ENCODE assay signal across 16 mouse cellular contexts in the genomic region with DNA sequence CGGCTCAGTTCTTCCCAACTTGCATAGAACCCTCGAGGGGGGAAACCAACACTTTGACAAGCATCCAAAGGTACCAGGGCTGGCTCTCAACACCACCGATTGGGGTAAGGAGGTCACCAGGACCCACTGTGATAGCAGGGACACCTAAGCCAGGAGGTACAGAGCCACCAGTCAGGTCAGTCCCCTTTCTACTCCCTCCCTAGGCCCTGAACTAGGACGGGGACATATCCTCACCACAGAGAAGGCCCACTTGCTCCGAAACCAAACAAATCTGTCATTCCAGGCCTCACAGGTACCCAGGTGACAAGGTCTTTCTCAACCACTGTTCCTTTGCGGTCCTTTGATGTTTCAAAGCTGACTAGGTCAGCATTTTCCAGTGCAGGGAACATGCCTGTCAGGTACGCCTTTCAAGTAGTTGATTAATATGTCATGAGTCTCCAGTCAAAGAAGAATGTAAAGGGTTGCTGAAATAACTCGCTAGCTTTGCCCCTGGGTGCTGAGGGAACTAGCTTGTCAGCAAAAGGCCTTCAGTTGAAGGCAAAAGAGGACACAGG.
DNase-seq lines count a peak whose midpoint lies in the region; ATAC-seq and TF ChIP-seq lines count a peak whose summit lies in the region.
"Had no signal": no experiment of that assay in that cellular context is flagged by ENCODE, and none has a peak within 500 bp of the region (broad histone marks: within the 10 kb centered on the region; RNA-seq: fewer than 3 reads in every experiment).

No protein-coding gene starts in this region.

- H3K4me3 ChIP-seq in gastrocnemius, adult 2 months = no peak overlapping the region
- H3K4me3 ChIP-seq in kidney, embryonic 15.5 days (replicated peaks) = no peak overlapping the region
- H3K4me3 ChIP-seq in embryonic facial prominence, embryonic 10.5 days = no peak overlapping the region
- no peak overlapping the region for H3K4me3 ChIP-seq in limb, embryonic 14.5 days (replicated peaks; ENCODE audit: low read length)
- no peak overlapping the region for H3K4me3 ChIP-seq in thymus, adult 2 months (ENCODE audit: control insufficient read depth, insufficient read depth, low read length)
- H3K4me3 ChIP-seq: forebrain, embryonic 12.5 days had no signal

- intact Hi-C loops in gastrocnemius, adult 2 months (cut with DNase I) = no loop called here

- no peaks in the 10 kb centered on the region for H3K27me3 ChIP-seq in kidney, embryonic 15.5 days
- H3K27me3 ChIP-seq in embryonic facial prominence, embryonic 10.5 days (replicated peaks; ENCODE audit: low read depth, poor library complexity, severe bottlenecking) = no peaks in the 10 kb centered on the region
- no peaks in the 10 kb centered on the region for H3K27me3 ChIP-seq in limb, embryonic 14.5 days (ENCODE audit: control insufficient read depth, insufficient read depth, low read length)
- H3K27me3 ChIP-seq in thymus, adult 2 months (ENCODE audit: control insufficient read depth, insufficient read depth, low read length) = no peaks in the 10 kb centered on the region
- H3K27me3 ChIP-seq: forebrain, embryonic 12.5 days had no signal

- WGBS in kidney, embryonic 15.5 days = 68% methylated on average over 8 of the region's 8 CpGs
- 85% methylated on average over 8 of the region's 8 CpGs for WGBS in embryonic facial prominence, embryonic 10.5 days
- 72% methylated on average over 8 of the region's 8 CpGs for WGBS in limb, embryonic 14.5 days
- 89% methylated on average over 8 of the region's 8 CpGs for WGBS in thymus, adult 2 months

- TF ChIP-seq POLR2A in limb, embryonic 14.5 days (IDR thresholded peaks at IDR 0.05; ENCODE audit: borderline replicate concordance, extremely low read depth, insufficient read depth, insufficient read length) = no peak
- no peak for TF ChIP-seq POLR2A in thymus, adult 2 months (IDR thresholded peaks at IDR 0.05; ENCODE audit: control insufficient read depth, extremely low read depth, insufficient read depth, low read length, poor library complexity)

- H3K27ac ChIP-seq in gastrocnemius, adult 2 months = peak overlapping the region; percentile 17; the same call in 1 of the 2 replicates
- peak overlapping the region; percentile 77 for H3K27ac ChIP-seq in kidney, embryonic 15.5 days
- H3K27ac ChIP-seq in embryonic facial prominence, embryonic 10.5 days (replicated peaks) = peak overlapping the region; percentile 76
- H3K27ac ChIP-seq in limb, embryonic 14.5 days (replicated peaks; ENCODE audit: low read depth, low read length) = 0 out of 2 replicates have a peak overlapping the region, but pooled peaks have one; percentile 11
- H3K27ac ChIP-seq in thymus, adult 2 months (ENCODE audit: control insufficient read depth, insufficient read depth, low read length) = no peak overlapping the region
- H3K27ac ChIP-seq: forebrain, embryonic 12.5 days; macrophage had no signal

- no peaks in the 10 kb centered on the region for H3K9me3 ChIP-seq in kidney, embryonic 15.5 days (replicated peaks)
- no peaks in the 10 kb centered on the region for H3K9me3 ChIP-seq in embryonic facial prominence, embryonic 10.5 days
- no peaks in the 10 kb centered on the region for H3K9me3 ChIP-seq in limb, embryonic 14.5 days (ENCODE audit: control insufficient read depth, low read length)
- H3K9me3 ChIP-seq: forebrain, embryonic 12.5 days; G1E had no signal

- H3K9ac ChIP-seq in kidney, embryonic 15.5 days = no peak overlapping the region
- no peak overlapping the region for H3K9ac ChIP-seq in limb, embryonic 14.5 days (ENCODE audit: low read depth, low read length, severe bottlenecking)
- H3K9ac ChIP-seq: forebrain, embryonic 12.5 days had no signal

- H3K36me3 ChIP-seq in kidney, embryonic 15.5 days = no peaks in the 10 kb centered on the region
- no peaks in the 10 kb centered on the region for H3K36me3 ChIP-seq in embryonic facial prominence, embryonic 10.5 days (replicated peaks)
- no peaks in the 10 kb centered on the region for H3K36me3 ChIP-seq in limb, embryonic 14.5 days (ENCODE audit: control insufficient read depth, insufficient read depth, low read length)
- H3K36me3 ChIP-seq in thymus, adult 2 months (ENCODE audit: control insufficient read depth, insufficient read depth, low read length) = no peaks in the 10 kb centered on the region
- H3K36me3 ChIP-seq: forebrain, embryonic 12.5 days; G1E had no signal

- no peak overlapping the region for H3K4me2 ChIP-seq in kidney, embryonic 15.5 days
- H3K4me2 ChIP-seq in limb, embryonic 14.5 days (replicated peaks; ENCODE audit: low read depth, low read length, severe bottlenecking) = no peak overlapping the region
- H3K4me2 ChIP-seq: forebrain, embryonic 12.5 days had no signal

- no peak for ATAC-seq in kidney, embryonic 15.5 days (replicated peaks; ENCODE audit: low FRiP score)
- no peak for ATAC-seq in limb, embryonic 14.5 days (ENCODE audit: low FRiP score, low read depth)

- peaks cover 72% of the 10 kb centered on the region for H3K4me1 ChIP-seq in kidney, embryonic 15.5 days
- peaks cover 65% of the 10 kb centered on the region for H3K4me1 ChIP-seq in embryonic facial prominence, embryonic 10.5 days
- H3K4me1 ChIP-seq in limb, embryonic 14.5 days (ENCODE audit: control insufficient read depth, insufficient read depth, low read length) = peaks cover 62% of the 10 kb centered on the region
- peaks cover 14% of the 10 kb centered on the region for H3K4me1 ChIP-seq in thymus, adult 2 months (replicated peaks; ENCODE audit: control insufficient read depth, insufficient read depth, low read length)

- DNase-seq in gastrocnemius, adult 2 months = no peak
- DNase-seq in gastrocnemius, postnatal 25 days = no peak
- DNase-seq in kidney, adult 11 months = no peak
- no peak for DNase-seq in embryonic facial prominence, embryonic 10.5 days (ENCODE audit: low spot score)
- DNase-seq in limb, embryonic 14.5 days (ENCODE audit: low spot score) = peak; percentile 48
- DNase-seq in thymus, adult 2 months = no peak
- DNase-seq in cerebellum, postnatal 14 days = no peak
- DNase-seq: cerebellum, adult 8-10 months; gastrocnemius, postnatal 36 days; kidney, adult 8-10 months; left cerebral cortex, postnatal 4 days; right cerebral cortex, postnatal 25 days had no signal

- no peak for TF ChIP-seq CTCF in gastrocnemius, adult 2 months (IDR thresholded peaks at IDR 0.05)
- no peak for TF ChIP-seq CTCF in thymus, adult 2 months (IDR thresholded peaks at IDR 0.05; ENCODE audit: borderline replicate concordance, control insufficient read depth, extremely low read depth, insufficient read depth, low read length, poor library complexity)
